Mouse (Mus musculus) telencephalon, adult 2 months (tissue): ENCODE data around the gene Npy1r.

ENCODE experiments used
- DNase-seq: peaks from one replicate; pipeline ENCODE4 v3.0.0-alpha.2; 2011; ENCODE audit warnings: low read depth, low spot score

The Npy1r gene

DNA sequence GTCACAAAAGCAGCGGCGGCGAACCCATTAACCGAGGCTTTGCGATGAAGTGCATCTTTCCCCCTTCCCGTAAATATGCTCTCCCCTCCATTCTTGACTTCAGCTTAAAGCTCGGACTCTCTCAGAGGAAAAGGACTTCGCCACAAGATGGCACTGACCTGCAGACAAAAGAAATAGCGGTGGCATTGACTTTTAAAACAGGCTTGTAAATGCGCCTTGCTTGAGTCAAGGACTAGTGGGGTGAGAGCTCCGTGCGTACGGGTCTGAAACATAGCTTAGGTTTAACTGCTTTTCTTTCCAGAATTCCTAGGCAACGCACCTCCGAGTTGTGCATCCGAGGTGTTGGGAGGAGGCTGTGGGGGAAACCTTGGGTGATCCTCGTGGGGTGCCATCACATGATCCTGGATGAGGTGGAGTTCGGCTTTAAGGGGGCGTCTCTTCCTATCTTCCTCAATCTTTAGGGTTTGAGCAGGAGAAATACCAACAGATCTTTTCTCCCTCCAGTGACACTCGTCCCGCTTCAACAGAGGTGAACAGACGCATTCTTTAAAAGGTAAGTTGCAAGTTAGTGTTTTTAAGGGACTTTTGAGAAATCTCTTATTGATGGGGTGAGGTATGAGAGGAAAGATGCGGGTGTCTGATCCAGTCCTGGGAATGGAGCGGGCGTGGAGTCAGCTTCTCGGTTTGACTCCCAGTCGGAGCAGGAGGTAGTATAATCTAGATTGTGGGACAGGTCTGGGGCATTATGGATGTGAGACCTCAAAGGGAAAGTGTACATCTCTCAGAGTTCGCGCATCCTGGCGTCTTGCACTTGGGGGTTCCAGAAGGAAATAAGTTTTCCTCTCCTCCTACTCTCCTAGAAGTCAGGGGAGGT, at the start of gene Npy1r:
Npy1r (plus strand) TSS at position 223 of the 874 bp plus-strand sequence.
- peak; percentile 76 for DNase-seq

DNA sequence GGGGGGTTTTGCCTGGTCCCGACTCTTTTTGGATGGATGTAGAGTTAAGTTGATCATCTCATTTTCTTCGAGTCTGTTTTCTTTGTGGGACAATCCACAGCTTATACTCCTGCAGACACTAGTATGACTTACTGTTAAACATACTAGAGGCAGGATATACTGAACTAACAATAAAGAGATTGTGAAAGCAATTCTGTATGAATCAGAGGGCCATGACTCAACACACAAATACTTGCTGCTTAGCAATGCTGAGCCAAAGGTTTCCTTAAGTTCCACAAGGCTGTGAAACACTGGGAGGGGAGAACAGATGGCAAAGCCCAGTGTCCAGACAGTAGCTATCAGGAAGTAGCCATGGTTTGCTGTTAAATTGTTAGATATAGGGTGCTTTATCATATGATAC, 15.7 kb upstream of the Npy1r start:
- DNase-seq = no peak

DNA sequence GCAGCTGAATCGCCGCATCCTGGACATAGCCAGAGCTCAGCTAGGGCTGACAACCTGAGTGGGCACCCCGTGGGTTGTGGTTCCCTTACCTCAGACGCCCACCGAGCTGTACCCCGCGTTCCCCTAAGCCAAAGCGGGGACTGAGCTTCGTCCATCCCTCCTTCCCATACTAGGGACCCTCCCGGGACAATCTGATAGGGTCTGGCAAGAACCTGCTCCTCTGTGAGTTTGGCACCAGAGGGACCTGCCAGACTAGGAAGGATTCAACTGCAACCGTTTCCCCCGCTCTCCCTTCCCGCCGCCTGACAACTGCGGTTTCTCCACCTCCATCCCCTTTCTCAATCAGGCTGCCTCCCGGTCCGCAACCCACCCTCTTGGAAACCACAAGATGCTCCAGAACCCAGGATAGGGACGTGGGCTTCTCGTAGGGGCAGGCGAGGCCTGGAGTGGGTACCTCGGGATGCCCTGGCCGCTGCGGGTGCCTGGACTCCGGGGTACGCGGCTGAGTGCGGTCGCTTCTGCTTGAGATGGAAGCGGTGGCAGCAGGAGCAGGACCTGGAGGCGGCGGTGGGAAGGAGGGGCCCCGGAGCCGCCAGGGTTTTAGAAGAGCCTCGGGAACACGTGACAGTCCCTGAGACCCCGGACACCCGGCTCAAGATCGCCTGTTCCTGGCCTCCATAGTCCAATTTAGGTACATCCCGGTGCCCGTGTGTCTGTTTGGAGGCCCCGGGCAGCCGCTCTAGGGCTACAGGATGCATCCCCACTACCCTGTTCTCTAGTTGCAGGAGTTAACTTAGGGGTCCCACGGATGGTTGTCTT, 9.3 kb upstream of the Npy1r start, which contains the start of gene Npy5r:
Npy5r (minus strand) TSS at position 618 of the 819 bp plus-strand sequence.
- DNase-seq = peak; percentile 16

DNA sequence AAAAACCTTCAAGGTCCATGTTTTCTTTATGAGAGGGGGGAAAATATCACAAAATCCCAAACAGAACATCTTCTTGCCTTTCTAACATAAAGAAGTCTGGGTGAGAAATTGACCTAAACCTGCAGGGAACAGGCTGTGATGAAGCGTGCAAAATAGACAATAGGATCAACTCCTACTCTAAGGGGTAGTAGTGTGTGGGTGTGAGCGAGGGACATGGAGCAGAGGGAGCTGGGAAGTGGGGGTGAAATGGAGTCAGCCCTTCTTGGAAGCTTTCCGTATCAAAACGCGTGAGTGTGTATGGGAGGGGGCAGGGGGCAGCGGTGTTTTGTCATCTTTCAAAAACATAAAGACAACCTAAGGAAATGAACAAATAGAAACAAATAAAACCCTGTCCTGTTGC, 8.6 kb upstream of the Npy1r start:
- peak; percentile 15 for DNase-seq

DNA sequence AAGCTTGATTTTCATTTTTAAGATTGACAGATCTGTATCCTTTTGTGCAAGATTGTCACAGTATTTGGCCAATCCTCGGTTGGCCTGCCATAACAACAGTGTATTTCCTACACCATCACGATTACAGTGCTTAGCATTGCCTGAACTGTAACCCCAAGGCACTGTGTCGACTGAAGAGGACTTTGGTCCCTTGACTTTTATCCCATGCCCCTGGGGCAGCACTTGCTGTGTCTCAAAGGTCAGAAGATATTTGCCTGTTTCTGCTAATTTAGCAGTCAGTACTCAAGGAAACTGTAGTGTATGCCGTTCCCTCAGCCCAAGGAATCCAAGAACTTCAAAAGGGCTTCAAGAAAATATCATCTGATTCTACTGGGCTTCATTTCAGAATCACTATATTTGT, 8.2 kb upstream of the Npy1r start:
- DNase-seq = no peak

DNA sequence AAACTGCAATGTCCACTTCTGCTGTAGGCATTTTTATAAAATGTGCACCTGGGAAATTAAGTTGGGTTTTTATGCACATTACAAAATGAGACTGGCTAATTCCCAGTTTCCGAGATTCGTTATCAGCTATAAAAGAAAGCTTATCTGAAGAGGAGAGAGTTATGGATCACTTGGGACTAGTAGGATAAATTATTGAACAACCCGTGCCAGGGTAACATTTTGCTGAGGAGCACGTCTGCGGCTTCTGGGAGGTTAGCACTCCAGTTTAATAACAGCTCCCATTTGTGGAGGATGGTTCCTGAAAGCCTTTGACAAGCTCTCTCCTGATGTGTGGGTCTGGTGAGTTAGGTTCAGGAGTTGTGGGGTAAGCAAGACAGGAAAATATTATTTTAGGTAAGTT, 6.6 kb upstream of the Npy1r start:
- no peak for DNase-seq

GRCm38 (mm10) chr8:66698011-66698410, 1.0 kb downstream of the Npy1r start:
- peak; percentile 5 for DNase-seq

GRCm38 (mm10) chr8:66698782-66699181, 1.8 kb downstream of the Npy1r start:
- peak; percentile 33 for DNase-seq

GRCm38 (mm10) chr8:66714324-66714975, 17.5 kb downstream of the Npy1r start:
- peak; percentile 19 for DNase-seq

DNA sequence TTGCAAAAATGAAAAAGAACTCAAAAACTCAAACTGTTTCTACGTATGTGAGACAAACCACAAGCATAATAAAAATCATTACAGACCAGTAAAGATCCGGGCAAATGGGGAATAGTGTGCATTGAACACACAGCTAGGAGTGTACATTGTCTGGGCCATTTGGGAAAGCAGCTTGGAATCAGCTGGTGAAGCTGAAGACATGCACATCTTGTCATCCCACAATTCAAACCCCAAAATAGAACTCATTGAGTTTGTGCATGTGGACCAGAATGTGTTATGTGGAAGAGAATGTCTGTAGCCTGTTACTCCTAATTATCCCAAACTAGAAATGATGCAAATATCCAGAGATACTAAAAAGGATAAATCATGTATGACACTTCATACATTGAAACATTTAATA, 25.8 kb downstream of the Npy1r start:
- peak; percentile 55 for DNase-seq

DNA sequence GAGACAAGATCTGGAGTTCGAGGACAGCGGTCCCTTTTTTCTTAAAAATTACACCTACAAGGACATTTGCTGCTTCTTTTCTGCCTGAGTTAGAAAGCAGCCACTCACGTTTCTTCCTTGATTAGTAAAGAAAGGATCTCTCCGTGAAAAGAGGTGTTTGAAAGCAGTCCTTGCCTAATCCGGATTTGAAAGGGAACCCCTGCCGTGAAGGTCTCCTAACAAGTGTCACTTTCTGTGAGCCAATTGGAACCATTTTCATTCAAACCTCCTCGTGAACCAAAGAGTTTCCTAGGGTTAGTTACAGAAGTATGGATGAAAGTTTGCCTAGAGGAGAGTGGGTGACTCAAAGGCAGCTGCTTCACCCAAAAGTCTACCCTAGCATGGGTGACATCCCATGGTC, 32.5 kb downstream of the Npy1r start:
- no peak for DNase-seq

- DNase-seq = no peak
Measured at GRCm38 (mm10) chr8:66731957-66732356, 35.0 kb downstream of the Npy1r start.

DNA sequence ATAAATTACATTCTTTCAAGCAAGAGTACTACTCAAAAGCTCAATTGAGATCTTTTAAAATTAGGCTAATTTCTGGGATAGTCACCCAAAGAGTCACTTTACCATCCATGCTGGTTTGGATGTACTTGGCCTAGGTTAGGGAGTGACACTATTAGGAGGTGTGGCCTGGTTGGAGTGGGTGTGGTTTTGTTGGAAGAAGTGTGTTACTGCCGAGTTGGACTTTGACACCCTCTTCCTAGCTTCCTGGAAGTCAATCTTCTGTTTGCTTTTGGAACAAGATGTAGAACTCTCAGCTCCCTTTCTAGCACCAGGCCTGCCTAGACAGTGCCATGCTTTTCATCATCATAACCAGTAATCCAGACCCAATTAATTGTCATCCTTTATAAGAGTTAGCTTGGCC, 45.4 kb downstream of the Npy1r start:
- no peak for DNase-seq

- peak; percentile 54 for DNase-seq
Measured at GRCm38 (mm10) chr8:66745612-66746011, 48.6 kb downstream of the Npy1r start.

- DNase-seq = no peak
Measured at GRCm38 (mm10) chr8:66751621-66752020, 54.6 kb downstream of the Npy1r start.

GRCm38 (mm10) chr8:66756161-66756560, 59.2 kb downstream of the Npy1r start:
- DNase-seq = peak; percentile 57
